Mouse (Mus musculus) G1E (cell line): Measurements from ENCODE around the gene Tmtc1. TPM values are rescaled to one million over a fixed set of nuclear protein-coding genes. Genes with fewer than 3 reads are reported as not detected.

Source experiments
- ATAC-seq: 2 replicates; pipeline ENCODE4 v1.8.0; 2016; ENCODE audit warnings: mild to moderate bottlenecking; ENCODE audit not compliant: insufficient number of reproducible peaks, poor library complexity, low FRiP score, severe bottlenecking; ENCODE audit errors: extremely low read depth
- DNase-seq: peaks from one replicate; pipeline ENCODE4 v3.0.0; 2012; ENCODE audit warnings: low spot score
- H3K27me3 ChIP-seq: 2 replicates; pipeline ENCODE4 v1.6.1; 2012; ENCODE audit warnings: mild to moderate bottlenecking, low read length, inconsistent platforms; ENCODE audit not compliant: insufficient read depth
- H3K36me3 ChIP-seq: replicated peaks from 2 replicates; pipeline ENCODE3; 2012; ENCODE audit warnings: mild to moderate bottlenecking, inconsistent platforms
- H3K4me1 ChIP-seq: 2 replicates; pipeline ENCODE4 v1.6.1; 2012; ENCODE audit warnings: low read depth, low read length, inconsistent platforms, mixed read lengths; ENCODE audit not compliant: insufficient read depth
- H3K4me3 ChIP-seq: 2 replicates; pipeline ENCODE4 v1.5.1; 2012; ENCODE audit warnings: low read depth, mild to moderate bottlenecking, inconsistent platforms, low read length, moderate library complexity, mixed read lengths
- H3K9me3 ChIP-seq: replicated peaks from 2 replicates; pipeline ENCODE4 v1.6.1; 2012; ENCODE audit warnings: inconsistent platforms
- CTCF ChIP-seq: IDR thresholded peaks from 2 replicates; pipeline ENCODE4 v1.5.1; 2012; ENCODE audit warnings: low read depth, low read length, inconsistent platforms, mixed read lengths
- GATA1 ChIP-seq: IDR thresholded peaks from 2 replicates; pipeline ENCODE4 v1.6.1; 2012; ENCODE audit warnings: borderline replicate concordance, low read length, inconsistent platforms, mixed read lengths
- GATA2 ChIP-seq: IDR thresholded peaks from 2 replicates; pipeline ENCODE4 v1.6.1; 2012; ENCODE audit warnings: low read depth, low read length, inconsistent platforms, borderline replicate concordance
- POLR2AphosphoS5 ChIP-seq: IDR thresholded peaks from 2 replicates; pipeline ENCODE4 v1.6.1; 2012; ENCODE audit warnings: low read depth, low read length, inconsistent platforms; ENCODE audit not compliant: insufficient replicate concordance
- TAL1 ChIP-seq: conservative IDR thresholded peaks from 2 replicates; pipeline ENCODE4 v1.6.1; 2012; ENCODE audit warnings: low read depth, low read length, inconsistent platforms, mixed read lengths
- polyA plus RNA-seq: library from polyadenylated mRNA; stranded (reverse); fragments of >175 nt; gene quantifications from 2 replicates; pipeline ENCODE4 v1.2.3, GENCODE M21; 2012
- total RNA-seq, 2 experiments: library from RNA; stranded (forward) in 1 of 2; stranded (reverse) in 1 of 2; fragments of 200-1000 nt in 1 of 2; fragments of >200 nt in 1 of 2; fragmentation: Nextera tagmentation in 1 of 2; gene quantifications; 2 replicates each; pipeline ENCODE4 v1.2.3; 2014 to 2017

Tmtc1 gene
- total and polyA plus RNA-seq, 3 experiments, result 0.05 TPM; not detected in 2

GRCm38 (mm10) chr6:148193972-148194701, 250.1 kb downstream of the Tmtc1 start:
- no peak overlapping the region for H3K4me3 ChIP-seq
- DNase-seq, result no peak
- no peaks in the 10 kb centered on the region for H3K27me3 ChIP-seq
- H3K36me3 ChIP-seq, result peaks cover 79% of the 10 kb centered on the region
- H3K9me3 ChIP-seq, result no peaks in the 10 kb centered on the region
- ATAC-seq, result no peak
- H3K4me1 ChIP-seq, result no peaks in the 10 kb centered on the region
- no peak for TF ChIP-seq GATA1
- no peak for TF ChIP-seq TAL1
- no peak for TF ChIP-seq GATA2
- TF ChIP-seq POLR2AphosphoS5, result no peak
- TF ChIP-seq CTCF, result no peak

DNA sequence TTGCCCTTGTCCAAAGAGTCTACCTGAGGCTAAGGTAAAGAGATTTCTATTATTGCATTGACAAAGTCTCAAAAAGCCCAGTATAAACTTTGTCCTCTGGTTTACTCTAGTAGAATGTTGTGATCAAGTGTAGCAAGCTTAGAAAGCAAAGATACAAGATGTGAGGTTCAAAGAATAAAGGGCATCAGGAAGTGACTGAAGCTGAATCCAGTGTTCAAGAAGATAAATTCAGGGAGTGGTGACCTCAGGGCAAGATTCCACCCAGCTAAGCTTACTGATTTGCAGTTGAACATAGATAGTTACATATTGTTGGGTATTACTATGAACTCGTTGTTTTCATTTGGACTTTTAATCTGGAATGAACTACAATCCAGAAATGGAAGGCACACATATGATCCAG, 258.5 kb downstream of the Tmtc1 start:
- TF ChIP-seq POLR2AphosphoS5 (no peak), GATA2 (no peak), CTCF (no peak), GATA1 (no peak), TAL1 (no peak)
- ATAC-seq, result no peak

More for the DNA sequence above, 258.5 kb downstream of the Tmtc1 start:
- Histone ChIP-seq H3K27me3 (no peaks in the 10 kb centered on the region), H3K9me3 (no peaks in the 10 kb centered on the region), H3K4me3 (no peak overlapping the region), H3K36me3 (peaks cover 91% of the 10 kb centered on the region), H3K4me1 (no peaks in the 10 kb centered on the region)
- no peak for DNase-seq

Other genes starting within 250 kb of the Tmtc1 start
- gene Ergic2, start 232.0 kb downstream of the Tmtc1 start, total RNA-seq (2014; fragmentation: Nextera tagmentation), result 137 and 188 TPM in 2 replicates
- 138 and 148 TPM in 2 replicates for gene Ergic2, start 232.0 kb downstream of the Tmtc1 start, total RNA-seq (2017)
- gene Ergic2, start 232.0 kb downstream of the Tmtc1 start, polyA plus RNA-seq, result 2.5 and 6.7 TPM in 2 replicates